Mouse (Mus musculus) ES-Bruce4 (cell line): Measurements from ENCODE around the gene Clec2e.

Experiments
- CTCF ChIP-seq: IDR thresholded peaks from one replicate; pipeline ENCODE4 v1.8.1; 2011; ENCODE audit warnings: low read depth, low read length
- EP300 ChIP-seq: IDR thresholded peaks from 2 replicates; pipeline ENCODE4 v1.6.1; 2011; ENCODE audit warnings: low read depth, low read length; ENCODE audit not compliant: insufficient read depth
- POLR2A ChIP-seq: IDR thresholded peaks from one replicate; pipeline ENCODE4 v1.8.1; 2011; ENCODE audit warnings: low read length; ENCODE audit not compliant: insufficient read depth

DNA sequence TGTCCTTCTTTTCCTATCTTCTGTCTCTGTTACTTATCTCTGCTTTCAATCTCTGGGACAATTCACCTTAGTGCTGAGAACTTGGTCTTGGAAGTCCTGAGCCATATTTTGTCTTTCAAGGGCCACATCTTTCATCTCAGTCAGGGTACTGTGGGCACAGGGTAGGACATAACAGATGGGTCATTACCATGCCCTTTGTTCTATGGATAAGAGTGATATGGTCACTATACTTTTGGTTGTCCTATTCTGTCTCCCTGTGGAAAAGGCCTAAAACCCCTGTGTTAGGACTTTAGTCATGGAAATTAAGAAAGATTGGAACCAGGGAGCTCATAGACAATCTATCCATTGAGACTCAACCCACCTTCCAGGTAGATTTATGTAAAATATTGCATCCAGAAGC is 34.2 kb downstream of the Clec2e start:
- no peak for TF ChIP-seq POLR2A
- no peak for TF ChIP-seq CTCF
- no peak for TF ChIP-seq EP300
